Mouse (Mus musculus): Measurements from ENCODE around the gene Gm15023. TPM values are rescaled to one million over a fixed set of nuclear protein-coding genes. Genes with fewer than 3 reads are reported as not detected.
"Not testable (repeated sequence)": the region's sequence is repeated elsewhere in the genome, so short reads cannot be mapped to it uniquely, and the experiment has no call there.

Gene Gm15023
- not detected for total RNA-seq (2021)

DNA sequence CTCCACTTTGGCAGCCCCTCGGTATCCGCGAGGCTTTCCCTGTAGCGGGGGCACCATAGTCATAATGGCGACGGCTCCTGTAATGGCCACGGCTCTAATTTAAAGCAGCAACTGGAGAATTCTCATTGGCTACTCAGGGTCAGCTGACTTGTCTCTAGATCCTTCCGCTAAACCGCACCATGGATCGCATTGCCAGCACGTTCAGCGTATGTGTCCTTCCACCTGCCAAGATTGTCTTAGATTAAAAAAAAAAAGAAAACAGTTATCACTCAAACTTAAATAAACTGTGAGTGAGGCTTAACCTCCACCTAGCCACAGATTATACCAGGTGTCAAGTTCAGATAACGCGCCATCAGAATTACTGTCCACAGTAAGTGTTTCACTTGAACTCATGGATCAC is at the start of gene Gm15023:
TSS of gene Gm15023 (minus strand) at position 101 of the 400 bp plus-strand sequence.
- intact Hi-C loops (cut with DNase I); DNase-seq (ENCODE audit: low spot score): not testable (repeated sequence)

DNA sequence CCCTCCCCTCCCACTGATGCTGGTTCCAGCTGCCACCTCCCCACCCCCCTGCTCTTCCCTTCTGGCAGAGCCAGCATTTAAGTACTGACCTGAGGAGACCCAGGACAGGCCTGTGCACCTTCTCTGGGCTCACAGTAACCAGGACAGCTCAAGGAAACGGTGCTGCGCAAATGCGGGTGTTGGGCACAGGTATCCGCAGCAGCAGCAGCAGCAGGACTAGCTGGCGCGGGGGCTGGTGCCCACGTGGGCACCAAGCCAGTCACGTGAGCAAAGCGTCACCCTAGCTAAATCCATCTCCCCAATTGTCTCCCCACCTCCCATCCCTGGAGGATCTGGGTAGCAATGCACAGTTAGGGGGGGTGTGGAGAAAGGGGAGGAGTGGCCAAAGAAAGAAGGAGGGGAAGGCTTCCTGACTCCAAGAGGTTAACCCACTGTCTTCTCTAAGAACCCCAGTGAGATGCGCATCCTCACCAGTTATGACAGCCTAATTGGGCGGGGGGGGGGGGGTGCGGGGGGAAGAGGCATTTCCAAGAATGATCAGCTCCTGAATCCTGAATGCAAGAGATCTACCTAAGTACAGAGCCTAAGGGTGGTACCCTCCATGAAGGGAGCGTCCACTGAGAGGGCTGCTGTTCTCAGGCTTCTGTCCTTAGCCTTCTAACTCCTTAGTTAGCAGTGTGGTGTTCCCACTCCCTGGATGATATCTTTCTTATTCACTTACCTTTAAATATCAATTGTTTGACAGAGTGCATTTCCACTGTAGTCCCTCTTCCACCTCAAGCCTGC is 33.2 kb upstream of the Gm15023 start, which contains the start of gene Tceal6:
TSS of gene Tceal6 (minus strand) at position 252 of the 786 bp plus-strand sequence.
- DNase-seq (ENCODE audit: low spot score): no peak
- intact Hi-C loops (cut with DNase I): no loop called here

DNA sequence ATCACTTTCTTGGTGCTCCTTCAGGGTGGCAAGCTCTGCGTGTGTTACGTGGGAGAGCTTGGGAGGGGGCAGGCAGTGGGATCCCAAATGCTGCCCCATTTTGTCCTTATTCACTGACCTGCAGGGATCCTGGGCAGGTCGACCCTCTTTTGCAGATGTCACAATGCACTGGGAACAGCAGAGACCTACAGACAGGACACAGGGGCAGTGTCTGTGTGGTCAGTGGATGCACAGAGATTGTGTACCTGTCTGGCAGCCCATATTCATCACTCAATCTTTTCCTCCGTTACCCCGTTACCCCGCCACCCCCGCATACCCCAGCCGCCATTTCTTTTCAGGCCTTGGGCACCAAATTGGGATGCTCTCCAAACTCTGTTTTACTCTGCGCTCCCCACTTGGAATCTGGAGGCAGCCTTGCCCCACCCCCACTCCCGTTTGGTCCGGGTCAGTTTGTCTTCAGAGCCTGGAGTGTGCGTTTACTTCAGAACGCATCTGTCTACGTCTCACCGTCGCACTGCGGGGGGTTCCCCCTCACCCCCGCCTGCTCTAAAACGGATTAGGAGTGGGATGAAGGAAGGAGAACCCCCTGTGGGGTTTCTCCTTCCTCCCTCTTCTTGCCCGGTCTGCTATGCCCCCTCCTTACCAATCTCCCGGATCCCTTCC is 32.5 kb upstream of the Gm15023 start:
- intact Hi-C loops (cut with DNase I); DNase-seq (ENCODE audit: low spot score): not testable (repeated sequence)

DNA sequence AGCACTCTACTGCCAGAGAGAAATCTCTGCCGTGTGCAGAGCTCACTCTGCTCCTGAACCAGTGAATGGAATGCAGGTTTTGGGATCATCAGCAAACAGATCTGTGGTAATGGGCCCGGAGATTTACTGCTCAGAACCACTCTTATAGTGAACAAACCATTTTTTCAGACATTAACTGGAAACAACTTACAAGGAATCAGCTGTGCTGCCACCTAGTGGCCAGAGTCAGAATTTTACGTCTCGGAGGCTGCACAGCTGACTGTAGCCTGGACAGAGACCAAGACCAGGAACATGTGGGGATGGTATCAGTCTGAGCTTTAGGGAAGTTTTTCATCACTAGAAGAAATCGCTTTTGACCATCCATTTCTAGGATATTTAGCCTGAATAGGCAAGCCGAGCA is 12.5 kb upstream of the Gm15023 start:
- not testable (repeated sequence) for DNase-seq (ENCODE audit: low spot score)

DNA sequence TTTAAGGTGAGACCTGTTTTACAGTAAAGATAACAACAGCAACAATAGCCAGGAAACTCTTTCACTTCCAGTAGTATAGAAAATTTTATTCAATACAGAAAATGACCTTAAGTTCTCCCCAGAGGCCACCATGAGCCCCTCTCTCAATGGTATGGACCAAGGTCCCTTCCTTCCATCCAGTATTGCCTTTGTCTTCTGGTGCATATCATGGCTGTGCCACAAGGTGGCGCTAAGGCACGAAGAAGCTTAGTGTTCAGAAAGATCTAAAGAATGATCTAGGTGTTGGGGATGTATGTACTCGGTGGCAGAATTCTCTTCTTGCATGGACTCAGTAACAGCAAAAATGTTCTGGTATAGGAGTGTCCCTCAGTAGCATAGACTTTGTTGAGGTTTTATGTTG is 11.2 kb upstream of the Gm15023 start:
- intact Hi-C loops (cut with DNase I); DNase-seq (ENCODE audit: low spot score): not testable (repeated sequence)

More for the DNA sequence above, 12.5 kb upstream of the Gm15023 start:
- intact Hi-C loops (cut with DNase I): not testable (repeated sequence)

Other genes starting within 250 kb of the Gm15023 start
- not detected for gene Nxf2, start 212.9 kb downstream of the Gm15023 start, total RNA-seq (2021)
- gene Zmat1, start 168.4 kb downstream of the Gm15023 start, total RNA-seq (2021): 1 to 10 TPM; 3.7 to 6.6 TPM
- gene Tceal6, start 33.1 kb upstream of the Gm15023 start, total RNA-seq (2021): not detected
- gene Pramel3, start 124.7 kb upstream of the Gm15023 start, total RNA-seq (2021): not detected
- gene Gm5128, start 195.7 kb upstream of the Gm15023 start, total RNA-seq (2021): not detected

All from heart, postnatal 25 days (tissue).